Mouse (Mus musculus): ENCODE measurements around the gene Raet1e. TPM values are rescaled to one million over a fixed set of nuclear protein-coding genes. Genes with fewer than 3 reads are reported as not detected.

The Raet1e gene
- polyA plus RNA-seq (2017; shearing (Covaris generic)), result under 1 TPM; 0.42 to 0.49 TPM

DNA sequence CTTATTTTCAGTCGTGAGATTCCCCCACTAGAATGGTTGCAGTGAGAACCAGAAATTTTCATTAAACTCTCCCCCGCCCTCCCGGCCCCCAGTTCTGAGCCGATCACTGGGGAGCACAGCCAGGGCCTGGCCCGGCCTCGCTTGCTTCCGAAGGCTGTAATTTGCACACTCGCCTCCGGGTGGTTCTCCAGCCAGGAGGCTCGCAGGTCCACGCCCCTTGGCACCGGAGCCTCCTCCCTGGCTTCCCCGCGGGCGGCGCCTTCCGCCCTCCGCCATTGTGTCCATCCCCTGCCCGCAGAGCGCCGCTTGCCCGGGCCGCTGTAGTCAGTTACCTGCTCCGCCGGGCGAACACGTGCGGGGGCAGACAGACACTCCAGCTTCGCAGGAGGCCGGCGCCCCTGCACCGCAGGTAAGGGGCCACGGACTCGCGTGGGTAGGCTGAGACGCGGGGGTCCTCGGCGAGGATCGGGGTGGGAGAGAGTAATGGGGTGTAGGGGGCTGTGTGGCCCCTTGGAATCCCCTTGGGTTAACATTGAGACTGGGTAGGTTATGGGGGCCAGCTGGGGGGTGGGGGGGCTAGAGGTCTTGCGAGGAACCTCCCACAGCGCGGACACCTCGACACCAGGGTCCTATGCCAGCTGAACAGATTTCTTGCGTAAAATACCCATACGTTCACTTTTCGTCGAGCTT lies at the start of gene Raet1e, which contains the start of gene H60b:
Gene Raet1e, plus strand, starts transcription at position 260 of the 690 bp plus-strand sequence.
Gene H60b, plus strand, starts transcription at position 277 of the 690 bp plus-strand sequence.

DNA sequence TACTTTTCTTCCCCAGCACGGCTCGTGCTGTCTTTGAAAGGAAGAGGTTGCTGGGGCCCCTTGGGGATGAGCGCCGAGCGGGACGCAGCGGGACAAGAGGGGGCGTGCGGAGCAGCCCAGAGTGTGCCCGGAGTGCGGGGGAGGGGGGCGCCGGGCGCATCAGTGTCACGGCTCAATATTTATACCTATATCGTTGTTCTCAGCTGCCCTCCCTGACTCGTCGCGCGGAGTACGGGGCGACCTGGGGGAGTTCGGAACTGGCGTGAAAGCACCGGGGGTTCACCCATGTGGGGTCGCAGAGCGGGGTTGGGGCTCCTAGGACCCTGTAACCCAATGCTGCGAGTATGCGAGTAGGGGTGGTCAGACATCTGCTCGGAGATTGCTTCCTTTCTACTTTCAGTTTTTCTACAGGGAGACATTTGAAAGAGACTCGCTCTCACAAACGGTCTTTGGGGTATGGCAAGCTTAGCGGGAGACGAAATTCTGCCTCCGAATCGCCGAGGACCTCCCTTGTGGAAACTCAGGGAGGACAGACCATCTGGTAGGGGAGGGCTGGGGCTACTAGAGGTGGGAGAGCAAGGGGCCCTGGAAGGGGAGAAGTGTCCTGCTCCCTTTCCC lies 9.2 kb upstream of the Raet1e start, which contains the start of gene E030030I06Rik:
Gene E030030I06Rik, minus strand, starts transcription at position 198 of the 618 bp plus-strand sequence.

DNA sequence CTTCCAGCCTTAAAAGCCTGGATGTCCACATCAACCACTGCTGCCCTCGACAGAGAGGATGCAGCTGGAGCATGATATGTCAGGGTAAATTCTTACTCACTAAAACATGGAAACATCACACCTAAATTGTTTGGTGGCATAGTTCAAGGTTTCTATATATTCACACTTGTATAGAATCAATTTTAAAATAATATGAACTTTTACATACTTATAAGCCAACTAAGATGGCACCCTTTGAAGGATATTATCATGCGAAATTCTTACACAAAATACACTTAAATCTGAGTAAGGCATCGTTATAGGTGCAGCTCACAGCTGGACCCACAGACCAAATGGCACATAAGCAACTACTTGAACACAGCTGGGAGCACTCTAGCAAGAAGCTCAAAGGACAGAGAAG lies 201.9 kb downstream of the Raet1e start, which contains the start of gene Raet1d:
Gene Raet1d, plus strand, starts transcription at position 301 of the 400 bp plus-strand sequence.

Other genes starting within 250 kb of the Raet1e start
- gene 4930444G20Rik, start 90.5 kb upstream of the Raet1e start, polyA plus RNA-seq (2017; shearing (Covaris generic)), result under 1 TPM in 1 of 2 experiments, not detected in 1; 0.28 TPM
- 10 to 100 TPM; 17.7 to 20.2 TPM for gene E030030I06Rik, start 9.3 kb upstream of the Raet1e start, polyA plus RNA-seq (2017; shearing (Covaris generic))
- gene H60b, start within 50 bp of the Raet1e start, polyA plus RNA-seq (2017; shearing (Covaris generic)), result 1 to 10 TPM; 1.7 to 5.9 TPM
- under 1 TPM in 1 of 2 experiments, not detected in 1; 0.17 TPM for gene Raet1d, start 202.0 kb downstream of the Raet1e start, polyA plus RNA-seq (2017; shearing (Covaris generic))